Comparison of ENCODE assay signal across 10 mouse cellular contexts in the genomic region with DNA sequence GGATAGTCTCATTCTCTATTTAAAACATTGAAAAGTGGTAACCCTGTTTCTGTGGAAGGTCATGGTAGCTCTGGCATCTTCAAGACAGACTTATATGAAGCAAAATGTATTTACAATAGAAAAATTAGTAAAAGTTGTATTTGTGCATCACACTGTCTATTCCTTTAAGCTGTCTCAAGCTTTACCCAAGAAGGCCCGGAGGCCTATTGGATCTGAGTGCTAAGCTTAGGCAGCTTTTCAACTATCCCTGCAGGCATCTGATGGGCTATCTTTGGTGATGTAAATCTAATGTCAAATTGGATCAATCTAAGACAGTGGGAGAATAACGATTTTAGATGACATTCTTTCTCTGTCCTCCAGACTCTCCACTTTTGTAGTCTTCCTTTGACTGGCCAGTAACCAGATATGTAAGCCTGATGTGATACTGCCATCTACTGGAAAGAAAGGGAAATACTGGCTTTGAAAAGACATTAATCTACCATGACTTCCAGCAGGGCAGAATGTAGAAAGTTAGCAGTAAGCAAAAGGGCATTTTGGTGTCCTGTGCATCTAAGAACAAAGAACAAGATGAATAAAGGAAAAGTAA. TPM values are rescaled to one million over a fixed set of nuclear protein-coding genes. Genes with fewer than 3 reads are reported as not detected.
DNase-seq lines count a peak whose midpoint lies in the region; ATAC-seq and TF ChIP-seq lines count a peak whose summit lies in the region.
"Had no signal": no experiment of that assay in that cellular context is flagged by ENCODE, and none has a peak within 500 bp of the region (broad histone marks: within the 10 kb centered on the region; RNA-seq: fewer than 3 reads in every experiment).

No protein-coding gene starts in this region.

- WGBS in hindbrain, embryonic 13.5 days: 48% methylated on average over 2 of the region's 2 CpGs

- H3K9ac ChIP-seq in CH12.LX (ENCODE audit: insufficient read depth, low read depth): no peak overlapping the region
- no peak overlapping the region for H3K9ac ChIP-seq in hindbrain, embryonic 13.5 days
- H3K9ac ChIP-seq: heart, embryonic 15.5 days had no signal

- no peaks in the 10 kb centered on the region for H3K4me1 ChIP-seq in CH12.LX (ENCODE audit: control insufficient read depth in 1 of 2, insufficient read depth in 2 of 2)
- H3K4me1 ChIP-seq in hindbrain, embryonic 13.5 days (replicated peaks): no peaks in the 10 kb centered on the region
- H3K4me1 ChIP-seq: heart, embryonic 15.5 days had no signal

- H3K27ac ChIP-seq in CH12.LX (ENCODE audit: insufficient read depth, low read depth): no peak overlapping the region
- no peak overlapping the region for H3K27ac ChIP-seq in hindbrain, embryonic 13.5 days
- H3K27ac ChIP-seq: heart, embryonic 15.5 days had no signal

- ATAC-seq in hindbrain, embryonic 13.5 days (ENCODE audit: low FRiP score): peak; percentile 90
- peak; percentile 99 for ATAC-seq in megakaryocyte, adult 5-6 weeks (ENCODE audit: poor library complexity, severe bottlenecking)

- in situ Hi-C loops in CH12.LX (cut with MboI; ENCODE audit: low pct_ligation_motif_present, low pct_unique_long_range_greater_than_20kb, low sequenced_read_pairs): loop anchor here (25.0 kb wide), 3 partner anchors 181 to 756 kb away; no protein-coding TSS in a partner anchor

- H3K4me3 ChIP-seq in CH12.LX (replicated peaks in 1 of 3; ENCODE audit: low read depth in 2 of 3, low read length in 2 of 3, poor library complexity in 1 of 3): no peak overlapping the region
- H3K4me3 ChIP-seq in hindbrain, embryonic 13.5 days: no peak overlapping the region
- H3K4me3 ChIP-seq: heart, embryonic 15.5 days had no signal

- no peaks in the 10 kb centered on the region for H3K9me3 ChIP-seq in CH12.LX (replicated peaks; ENCODE audit: low read length)
- H3K9me3 ChIP-seq in hindbrain, embryonic 13.5 days: no peaks in the 10 kb centered on the region
- H3K9me3 ChIP-seq: heart, embryonic 15.5 days had no signal

- H3K4me2 ChIP-seq in CH12.LX (ENCODE audit: insufficient read depth, low read depth, poor library complexity, severe bottlenecking): no peak overlapping the region
- no peak overlapping the region for H3K4me2 ChIP-seq in hindbrain, embryonic 13.5 days
- H3K4me2 ChIP-seq: heart, embryonic 15.5 days had no signal

- peak; percentile 54 to 93 for TF ChIP-seq CTCF in CH12.LX (conservative IDR thresholded peaks at IDR 0.05 in 1 of 2, IDR thresholded peaks at IDR 0.05 in 1 of 2; ENCODE audit: low read depth in 2 of 2, low read length in 2 of 2)
- TF ChIP-seq CTCF in brain, embryonic 14.5 days (IDR thresholded peaks at IDR 0.05; ENCODE audit: borderline replicate concordance, extremely low read depth, insufficient read depth, insufficient read length): peak; percentile 56

- no peaks in the 10 kb centered on the region for H3K79me2 ChIP-seq in CH12.LX (replicated peaks; ENCODE audit: control insufficient read depth, extremely low read depth, insufficient read depth, poor library complexity, severe bottlenecking)

- H3K27me3 ChIP-seq in CH12.LX (replicated peaks): no peaks in the 10 kb centered on the region
- H3K27me3 ChIP-seq in hindbrain, embryonic 13.5 days: no peaks in the 10 kb centered on the region
- H3K27me3 ChIP-seq: heart, embryonic 15.5 days had no signal

- no peaks in the 10 kb centered on the region for H3K36me3 ChIP-seq in CH12.LX (replicated peaks in 1 of 2; ENCODE audit: control insufficient read depth in 1 of 2, insufficient read depth in 1 of 2, low read length in 1 of 2)
- H3K36me3 ChIP-seq in hindbrain, embryonic 13.5 days: no peaks in the 10 kb centered on the region
- H3K36me3 ChIP-seq: heart, embryonic 15.5 days had no signal

- dilution Hi-C loops in CH12.LX (cut with MboI; ENCODE audit: extremely low pct_ligation_motif_present, extremely low pct_unique_long_range_greater_than_20kb, low sequenced_read_pairs): no loop called here

- TF ChIP-seq RAD21 in CH12.LX (IDR thresholded peaks at IDR 0.05; ENCODE audit: low read depth, low read length): peak; percentile 98

- no peak for TF ChIP-seq EP300 in CH12.LX (IDR thresholded peaks at IDR 0.05; ENCODE audit: low read length)

- no peak for TF ChIP-seq POLR2A in CH12.LX (IDR thresholded peaks at IDR 0.05; ENCODE audit: low read depth, low read length)
- TF ChIP-seq POLR2A in brain, embryonic 14.5 days (IDR thresholded peaks at IDR 0.05; ENCODE audit: borderline replicate concordance, extremely low read depth, insufficient read depth, insufficient read length, poor library complexity, severe bottlenecking): no peak

- peak; percentile 80 for DNase-seq in kidney, adult 9 months
- DNase-seq in kidney, adult 18-20 months: no peak
- DNase-seq in CH12.LX (ENCODE audit: extremely low read depth): peak; percentile 79
- peak; percentile 89 for DNase-seq in brain, embryonic 14.5 days (ENCODE audit: low read depth)
- no peak for DNase-seq in right cerebral cortex, postnatal 25 days
- DNase-seq in cerebellum, adult 9-11 months: no peak

TF ChIP-seq in CH12.LX, 34 proteins besides CTCF, POLR2A, EP300 and RAD21:
- no peak for TF ChIP-seq ETS1 (conservative IDR thresholded peaks at IDR 0.05; ENCODE audit: low read depth, low read length)
- peak; percentile 71 for TF ChIP-seq SMC3 (IDR thresholded peaks at IDR 0.05; ENCODE audit: low read depth, low read length)

RNA-seq across cellular contexts. Expression of a gene that starts 14.3 kb away (rescaled TPM):
- not detected in 2 replicates for total RNA-seq in CH12.LX (2012; rRNA removed)
- not detected in 2 replicates for total RNA-seq in CH12.LX (2014; rRNA removed)
- not detected in 2 replicates for polyA plus RNA-seq in CH12.LX (2012; ENCODE audit: insufficient read length, low read depth)
- not detected in 2 replicates for polyA plus RNA-seq in brain, embryonic 14.5 days (2012; rRNA removed)
- not detected in 2 replicates for polyA plus RNA-seq in hindbrain, embryonic 13.5 days (2015; fragmentation: Nextera tagmentation; extraction: Ambion mirVana)
- total RNA-seq in megakaryocyte, adult 5-6 weeks (2015): not detected in 2 replicates
- not detected in 2 replicates for total RNA-seq in megakaryocyte, adult 5-6 weeks (2017)
- polyA plus RNA-seq: heart, embryonic 15.5 days; stomach, embryonic 16.5 days had no signal

RNA-seq across cellular contexts. Expression of a gene that starts 21.2 kb away (rescaled TPM):
- total RNA-seq in CH12.LX (2012; rRNA removed) (not detected in 2 replicates), CH12.LX (2014; rRNA removed) (not detected in 2 replicates)
- not detected in 2 replicates for polyA plus RNA-seq in CH12.LX (2012; ENCODE audit: insufficient read length, low read depth)
- polyA plus RNA-seq in brain, embryonic 14.5 days (2012; rRNA removed): not detected in 2 replicates
- not detected in 2 replicates for polyA plus RNA-seq in hindbrain, embryonic 13.5 days (2015; fragmentation: Nextera tagmentation; extraction: Ambion mirVana)
- not detected in 2 replicates for total RNA-seq in megakaryocyte, adult 5-6 weeks (2015)
- total RNA-seq in megakaryocyte, adult 5-6 weeks (2017): not detected in 2 replicates
- polyA plus RNA-seq: heart, embryonic 15.5 days; stomach, embryonic 16.5 days had no signal

RNA-seq across cellular contexts. Expression of a gene that starts 27.9 kb away (rescaled TPM):
- total RNA-seq in CH12.LX (2012; rRNA removed) (not detected in 2 replicates), CH12.LX (2014; rRNA removed) (not detected in 2 replicates)
- not detected in 2 replicates for polyA plus RNA-seq in CH12.LX (2012; ENCODE audit: insufficient read length, low read depth)
- polyA plus RNA-seq in brain, embryonic 14.5 days (2012; rRNA removed): not detected in 2 replicates
- polyA plus RNA-seq in hindbrain, embryonic 13.5 days (2015; fragmentation: Nextera tagmentation; extraction: Ambion mirVana): not detected in 2 replicates
- total RNA-seq in megakaryocyte, adult 5-6 weeks (2015): not detected in 2 replicates
- total RNA-seq in megakaryocyte, adult 5-6 weeks (2017): not detected in 2 replicates
- polyA plus RNA-seq: heart, embryonic 15.5 days; stomach, embryonic 16.5 days had no signal

RNA-seq across cellular contexts. Expression of a gene that starts 48.4 kb away (rescaled TPM):
- total RNA-seq in CH12.LX (2012; rRNA removed) (not detected in 2 replicates), CH12.LX (2014; rRNA removed) (not detected in 2 replicates)
- not detected in 2 replicates for polyA plus RNA-seq in CH12.LX (2012; ENCODE audit: insufficient read length, low read depth)
- not detected in 2 replicates for polyA plus RNA-seq in brain, embryonic 14.5 days (2012; rRNA removed)
- polyA plus RNA-seq in hindbrain, embryonic 13.5 days (2015; fragmentation: Nextera tagmentation; extraction: Ambion mirVana): not detected in 2 replicates
- total RNA-seq in megakaryocyte, adult 5-6 weeks (2015): not detected in 2 replicates
- total RNA-seq in megakaryocyte, adult 5-6 weeks (2017): not detected in 2 replicates
- polyA plus RNA-seq: heart, embryonic 15.5 days; stomach, embryonic 16.5 days had no signal

RNA-seq across cellular contexts. Expression of a gene that starts 59.4 kb away (rescaled TPM):
- total RNA-seq in CH12.LX (2012; rRNA removed) (not detected in 2 replicates), CH12.LX (2014; rRNA removed) (not detected in 2 replicates)
- polyA plus RNA-seq in CH12.LX (2012; ENCODE audit: insufficient read length, low read depth): not detected in 2 replicates
- polyA plus RNA-seq in brain, embryonic 14.5 days (2012; rRNA removed): not detected in 2 replicates
- not detected in 2 replicates for polyA plus RNA-seq in hindbrain, embryonic 13.5 days (2015; fragmentation: Nextera tagmentation; extraction: Ambion mirVana)
- not detected in 2 replicates for total RNA-seq in megakaryocyte, adult 5-6 weeks (2015)
- not detected in 2 replicates for total RNA-seq in megakaryocyte, adult 5-6 weeks (2017)
- polyA plus RNA-seq: heart, embryonic 15.5 days; stomach, embryonic 16.5 days had no signal

Comparison
In these comparisons a context has a peak if more than half of its experiments do, and no peak if none do; other contexts are left out.
1. DNase-seq: peak in kidney, adult 9 months (single experiment), CH12.LX (single experiment) and brain, embryonic 14.5 days (single experiment); none in kidney, adult 18-20 months (single experiment), right cerebral cortex, postnatal 25 days (single experiment) and cerebellum, adult 9-11 months (single experiment).